Mouse (Mus musculus): ENCODE measurements at regions not wholly inside any gene's neighbourhood (a gene's known extent, or its start where the extent isn't known, plus 50 kb on each side); places are given as distances from the start of the nearest gene placed in this dataset.

- no peak for DNase-seq
Observed at GRCm38 (mm10) chr6:16064691-16065090, 344.2 kb downstream of the Mdfic start.

- no peak for DNase-seq
Observed at GRCm38 (mm10) chr6:16065121-16065520, 344.7 kb downstream of the Mdfic start.

GRCm38 (mm10) chr6:16076266-16076665 is 355.8 kb downstream of the Mdfic start:
- DNase-seq, result no peak

GRCm38 (mm10) chr6:16077195-16077810 is 356.8 kb downstream of the Mdfic start:
- no peak for DNase-seq

- no peak for DNase-seq
Observed at GRCm38 (mm10) chr6:16077917-16078316, 357.5 kb downstream of the Mdfic start.

GRCm38 (mm10) chr6:16086952-16087537 is 366.6 kb downstream of the Mdfic start:
- no peak for DNase-seq

GRCm38 (mm10) chr6:16098761-16099160 is 378.3 kb downstream of the Mdfic start:
- no peak for DNase-seq

GRCm38 (mm10) chr6:16141009-16141408 is 420.5 kb downstream of the Mdfic start:
- no peak for DNase-seq

- DNase-seq, result no peak
Observed at GRCm38 (mm10) chr6:16144538-16144937, 424.1 kb downstream of the Mdfic start.

- no peak for DNase-seq
Observed at GRCm38 (mm10) chr6:16150535-16150934, 430.1 kb downstream of the Mdfic start.

GRCm38 (mm10) chr6:16151478-16151877 is 431.0 kb downstream of the Mdfic start:
- DNase-seq, result no peak

GRCm38 (mm10) chr6:16152691-16153090 is 432.2 kb downstream of the Mdfic start:
- DNase-seq, result no peak

GRCm38 (mm10) chr6:16165012-16165411 is 444.6 kb downstream of the Mdfic start:
- no peak for DNase-seq

GRCm38 (mm10) chr6:16171871-16172270 is 451.4 kb downstream of the Mdfic start:
- no peak for DNase-seq

GRCm38 (mm10) chr6:16177313-16177712 is 456.9 kb downstream of the Mdfic start:
- no peak for DNase-seq

GRCm38 (mm10) chr6:16187983-16188550 is 467.6 kb downstream of the Mdfic start:
- no peak for DNase-seq

- DNase-seq, result no peak
Observed at GRCm38 (mm10) chr6:16212975-16213374, 492.5 kb downstream of the Mdfic start.

- no peak for DNase-seq
Observed at GRCm38 (mm10) chr6:16213635-16214034, 493.2 kb downstream of the Mdfic start.

- peak; percentile 7 for DNase-seq
Observed at GRCm38 (mm10) chr6:16221002-16221627, 500.7 kb downstream of the Mdfic start.
